Mouse (Mus musculus) olfactory bulb, adult 2 months (tissue): ENCODE data around the gene Slc25a23.

Experiments
- CTCF ChIP-seq: fragments of 200-500 bp; IDR thresholded peaks from 2 replicates; pipeline ENCODE4 v1.5.1; 2012; ENCODE audit warnings: low read depth, mild to moderate bottlenecking, low read length, moderate library complexity; ENCODE audit not compliant: insufficient read depth
- POLR2A ChIP-seq: fragments of 200-500 bp; IDR thresholded peaks from 2 replicates; pipeline ENCODE4 v1.6.1; 2012; ENCODE audit warnings: mild to moderate bottlenecking, low read depth, low read length, moderate library complexity; ENCODE audit not compliant: insufficient read depth

DNA sequence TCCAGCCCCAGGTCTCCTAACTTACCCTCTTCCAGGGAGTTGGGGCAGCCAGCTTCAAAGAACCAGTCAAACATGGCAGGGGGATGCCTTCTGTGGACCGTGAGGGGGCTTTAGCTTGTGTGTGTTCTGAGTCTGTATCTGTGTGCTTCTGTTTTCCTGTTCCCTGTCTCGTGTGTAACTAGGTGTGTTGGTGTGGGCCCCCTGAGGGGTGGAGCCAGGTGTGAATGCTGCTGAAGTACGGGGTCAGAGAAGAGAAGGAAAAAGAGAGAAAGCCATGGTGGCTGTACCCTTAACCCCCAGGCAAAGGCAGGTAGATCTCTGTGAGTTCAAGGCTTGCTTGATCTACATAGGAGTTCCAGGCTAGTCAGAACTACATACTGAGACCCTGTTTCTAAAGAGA, 17.3 kb upstream of the Slc25a23 start:
- TF ChIP-seq POLR2A (no peak), CTCF (no peak)
